Mouse (Mus musculus): ENCODE measurements around the gene Itgb5. TPM values are rescaled to one million over a fixed set of nuclear protein-coding genes. Genes with fewer than 3 reads are reported as not detected.

The Itgb5 gene
- polyA plus RNA-seq, 1 experiment from 2014 or later: 4.9 TPM

DNA sequence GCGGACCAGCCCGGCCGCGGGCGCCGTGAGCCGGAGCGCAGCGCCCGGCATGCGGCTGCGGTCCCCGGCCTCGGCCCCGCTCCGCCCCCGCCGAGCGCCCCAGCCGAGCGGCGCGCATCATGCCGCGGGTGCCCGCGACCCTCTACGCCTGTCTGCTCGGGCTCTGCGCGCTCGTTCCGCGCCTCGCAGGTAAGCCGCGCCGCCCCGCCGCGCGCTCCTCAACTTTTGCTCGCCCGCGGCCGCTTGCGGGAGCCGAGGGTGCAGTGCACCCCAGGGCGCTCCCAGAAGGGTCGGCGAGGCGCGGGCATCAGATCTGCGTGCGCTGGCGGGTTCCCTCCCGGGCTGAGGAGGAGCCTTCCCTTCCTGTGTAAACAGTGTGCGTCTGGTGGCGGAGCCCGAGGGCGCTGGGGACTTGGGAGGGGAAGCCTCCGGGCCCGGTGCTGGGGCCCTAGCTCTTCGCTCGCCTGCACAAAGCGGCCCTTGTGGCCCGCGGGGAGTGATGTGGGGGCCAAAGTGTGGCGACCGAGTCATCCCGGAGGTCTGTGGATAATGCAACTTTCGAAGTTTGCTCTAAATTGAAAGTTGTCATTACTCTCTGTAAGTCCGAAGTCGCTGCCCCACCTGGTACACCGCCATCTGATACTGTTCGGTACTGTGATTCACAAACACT is 512 bp downstream of the Itgb5 start:
- peaks cover 46% of the 10 kb centered on the region for H3K27me3 ChIP-seq (ENCODE audit: control insufficient read depth, insufficient read depth, low read depth, low read length)
- no peaks in the 10 kb centered on the region for H3K9me3 ChIP-seq (replicated peaks; ENCODE audit: control insufficient read depth, low read length)
- no peaks in the 10 kb centered on the region for H3K36me3 ChIP-seq (ENCODE audit: control insufficient read depth, insufficient read depth)
- peak overlapping the region; percentile 70 for H3K4me2 ChIP-seq (ENCODE audit: low read depth, low read length)
- WGBS (ENCODE audit: insufficient replicate concordance): 1% methylated on average over 62 of the region's 76 CpGs
- peaks cover 4% of the 10 kb centered on the region; the same call in 1 of the 2 replicates for H3K4me1 ChIP-seq (ENCODE audit: control insufficient read depth, low read depth, low read length)
- peak overlapping the region; percentile 68 for H3K4me3 ChIP-seq (ENCODE audit: low read depth, low read length)
- peak overlapping the region; percentile 62 for H3K9ac ChIP-seq (ENCODE audit: low read depth, low read length)
- H3K27ac ChIP-seq (ENCODE audit: low read length): peak overlapping the region; percentile 63
- ATAC-seq (ENCODE audit: low read depth): peak; percentile 42

DNA sequence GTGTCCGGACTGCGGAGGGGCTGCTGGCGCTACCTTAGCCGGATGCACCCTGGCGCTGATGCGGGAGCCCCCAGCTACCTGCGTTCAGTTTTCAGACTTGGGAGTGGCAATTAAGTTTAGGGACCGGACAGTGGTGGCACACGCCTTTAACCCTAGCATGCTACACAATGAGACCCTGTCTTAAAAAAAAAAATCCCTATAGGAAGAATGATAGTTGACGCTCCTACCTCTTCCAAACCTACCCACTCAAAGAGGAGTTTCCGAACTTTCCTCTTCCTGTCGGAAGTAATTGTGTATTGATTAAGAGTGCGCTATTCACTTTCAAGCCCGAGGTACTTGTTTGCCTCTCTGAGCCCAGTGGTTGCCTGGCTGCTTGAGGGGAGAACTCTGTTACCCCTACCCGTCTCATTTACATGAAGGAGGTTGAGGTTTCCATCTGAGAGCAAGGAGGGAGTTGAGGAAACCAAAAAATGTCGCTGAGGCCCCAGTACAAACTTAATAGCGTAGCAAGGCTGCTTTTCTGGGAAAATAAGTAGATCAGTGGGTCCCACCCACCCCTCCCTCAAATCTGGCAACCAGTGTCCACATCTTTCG is 1.1 kb downstream of the Itgb5 start:
- ATAC-seq (ENCODE audit: low read depth): no peak
- Histone ChIP-seq H3K4me3 (ENCODE audit: low read depth, low read length) (peak overlapping the region; percentile 68), H3K27ac (ENCODE audit: low read length) (no peak overlapping the region; the same call in 1 of the 2 replicates), H3K4me1 (ENCODE audit: control insufficient read depth, low read depth, low read length) (peaks cover 4% of the 10 kb centered on the region; the same call in 1 of the 2 replicates), H3K9ac (ENCODE audit: low read depth, low read length) (peak overlapping the region; percentile 62), H3K4me2 (ENCODE audit: low read depth, low read length) (peak overlapping the region; percentile 70), H3K27me3 (ENCODE audit: control insufficient read depth, insufficient read depth, low read depth, low read length) (peaks cover 46% of the 10 kb centered on the region), H3K36me3 (ENCODE audit: control insufficient read depth, insufficient read depth) (no peaks in the 10 kb centered on the region), H3K9me3 (replicated peaks; ENCODE audit: control insufficient read depth, low read length) (no peaks in the 10 kb centered on the region)
- 5% methylated on average over 18 of the region's 18 CpGs for WGBS (ENCODE audit: insufficient replicate concordance)

DNA sequence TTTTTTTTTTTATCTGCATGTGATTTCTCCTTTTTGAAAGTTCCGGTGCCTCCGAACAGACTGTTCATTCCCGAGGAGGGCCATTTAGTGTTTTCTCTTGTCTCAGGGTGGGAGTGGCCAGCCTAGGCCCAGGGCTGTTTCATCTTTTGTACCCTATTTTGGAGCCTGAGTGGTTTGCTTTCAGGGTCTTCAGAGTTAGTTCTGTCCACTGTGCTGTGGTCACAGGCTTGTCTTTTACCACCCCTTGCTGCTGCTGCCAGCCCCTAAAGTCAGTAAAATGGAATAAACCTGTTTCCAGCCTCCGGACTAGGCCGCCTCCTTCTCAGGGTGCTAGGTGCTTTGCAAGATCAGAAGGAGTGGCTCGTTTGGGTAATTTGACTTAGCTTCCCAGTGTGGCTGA is 2.6 kb downstream of the Itgb5 start:
- Histone ChIP-seq H3K9ac (ENCODE audit: low read depth, low read length) (no peak overlapping the region), H3K9me3 (replicated peaks; ENCODE audit: control insufficient read depth, low read length) (no peaks in the 10 kb centered on the region), H3K27ac (ENCODE audit: low read length) (no peak overlapping the region), H3K4me2 (ENCODE audit: low read depth, low read length) (no peak overlapping the region), H3K4me3 (ENCODE audit: low read depth, low read length) (no peak overlapping the region), H3K4me1 (ENCODE audit: control insufficient read depth, low read depth, low read length) (peaks cover 11% of the 10 kb centered on the region), H3K27me3 (ENCODE audit: control insufficient read depth, insufficient read depth, low read depth, low read length) (peaks cover 46% of the 10 kb centered on the region), H3K36me3 (ENCODE audit: control insufficient read depth, insufficient read depth) (no peaks in the 10 kb centered on the region)
- 65% methylated on average over 6 of the region's 6 CpGs for WGBS (ENCODE audit: insufficient replicate concordance)
- no peak for ATAC-seq (ENCODE audit: low read depth)

DNA sequence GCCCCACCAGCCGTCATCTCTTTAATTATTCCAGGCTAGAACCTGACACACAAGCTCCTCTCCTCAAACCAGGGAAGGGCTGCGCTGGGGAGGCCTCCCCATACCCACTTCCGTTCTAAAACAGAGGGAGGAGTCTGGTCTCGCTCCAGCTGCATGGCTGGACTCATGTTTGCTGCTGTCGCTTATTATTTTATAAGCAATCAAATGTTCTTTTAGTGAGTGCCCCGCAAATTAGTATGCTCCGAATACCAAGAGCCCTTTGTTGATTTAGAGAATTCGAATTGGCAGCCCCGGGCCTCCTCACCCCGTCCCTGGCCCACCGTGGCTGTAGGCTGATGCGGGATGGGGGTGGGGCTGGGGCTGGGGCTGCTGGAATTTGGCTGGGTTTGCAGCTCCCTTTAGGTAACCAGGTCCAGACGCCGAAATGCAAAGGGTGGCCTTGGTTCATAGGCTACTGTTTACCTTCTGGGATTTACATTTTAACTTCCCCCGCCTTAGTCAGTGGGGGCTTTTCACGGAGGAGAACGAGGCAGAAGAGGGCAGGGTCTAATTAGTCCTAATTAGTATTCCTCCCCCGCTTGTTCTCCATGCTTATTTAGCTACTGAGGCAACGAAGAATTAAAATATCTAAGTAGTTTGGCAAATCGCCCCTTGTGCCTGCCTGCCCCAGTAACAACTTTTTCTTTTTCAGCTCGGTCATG is 3.4 kb downstream of the Itgb5 start:
- WGBS (ENCODE audit: insufficient replicate concordance): 3% methylated on average over 21 of the region's 21 CpGs
- peak overlapping the region; percentile 54 for H3K4me2 ChIP-seq (ENCODE audit: low read depth, low read length)
- ATAC-seq (ENCODE audit: low read depth): peak; percentile 14; the same call in 1 of the 2 replicates
- H3K27ac ChIP-seq (ENCODE audit: low read length): peak overlapping the region; percentile 64
- peak overlapping the region; percentile 41 for H3K4me3 ChIP-seq (ENCODE audit: low read depth, low read length)
- peaks cover 46% of the 10 kb centered on the region for H3K27me3 ChIP-seq (ENCODE audit: control insufficient read depth, insufficient read depth, low read depth, low read length)
- no peak overlapping the region; the same call in 1 of the 2 replicates for H3K9ac ChIP-seq (ENCODE audit: low read depth, low read length)
- peaks cover 15% of the 10 kb centered on the region for H3K4me1 ChIP-seq (ENCODE audit: control insufficient read depth, low read depth, low read length)
- H3K9me3 ChIP-seq (replicated peaks; ENCODE audit: control insufficient read depth, low read length): no peaks in the 10 kb centered on the region
- no peaks in the 10 kb centered on the region for H3K36me3 ChIP-seq (ENCODE audit: control insufficient read depth, insufficient read depth)

DNA sequence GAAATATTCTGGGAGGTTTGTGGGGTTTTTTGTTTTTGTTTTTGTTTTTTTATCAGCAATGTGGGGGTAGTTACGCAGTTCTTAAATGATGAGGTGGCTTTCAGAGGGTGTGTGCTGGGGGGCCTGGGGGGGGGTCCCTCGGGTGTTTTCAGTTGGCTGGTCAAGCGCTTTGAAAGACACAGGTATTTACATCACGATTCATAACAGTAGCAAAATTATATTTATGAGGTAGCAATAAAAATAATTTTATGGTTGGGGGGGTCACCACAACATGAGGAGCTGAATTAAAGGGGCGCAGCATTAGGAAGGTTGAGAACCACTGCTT is 3.9 kb downstream of the Itgb5 start:
- WGBS (ENCODE audit: insufficient replicate concordance): 13% methylated on average over 5 of the region's 5 CpGs
- H3K4me2 ChIP-seq (ENCODE audit: low read depth, low read length): peak overlapping the region; percentile 54
- H3K9ac ChIP-seq (ENCODE audit: low read depth, low read length): no peak overlapping the region
- no peak for ATAC-seq (ENCODE audit: low read depth)
- H3K27me3 ChIP-seq (ENCODE audit: control insufficient read depth, insufficient read depth, low read depth, low read length): peaks cover 46% of the 10 kb centered on the region
- no peaks in the 10 kb centered on the region for H3K36me3 ChIP-seq (ENCODE audit: control insufficient read depth, insufficient read depth)
- H3K9me3 ChIP-seq (replicated peaks; ENCODE audit: control insufficient read depth, low read length): no peaks in the 10 kb centered on the region
- peaks cover 15% of the 10 kb centered on the region for H3K4me1 ChIP-seq (ENCODE audit: control insufficient read depth, low read depth, low read length)
- peak overlapping the region; percentile 64 for H3K27ac ChIP-seq (ENCODE audit: low read length)
- H3K4me3 ChIP-seq (ENCODE audit: low read depth, low read length): peak overlapping the region; percentile 41

DNA sequence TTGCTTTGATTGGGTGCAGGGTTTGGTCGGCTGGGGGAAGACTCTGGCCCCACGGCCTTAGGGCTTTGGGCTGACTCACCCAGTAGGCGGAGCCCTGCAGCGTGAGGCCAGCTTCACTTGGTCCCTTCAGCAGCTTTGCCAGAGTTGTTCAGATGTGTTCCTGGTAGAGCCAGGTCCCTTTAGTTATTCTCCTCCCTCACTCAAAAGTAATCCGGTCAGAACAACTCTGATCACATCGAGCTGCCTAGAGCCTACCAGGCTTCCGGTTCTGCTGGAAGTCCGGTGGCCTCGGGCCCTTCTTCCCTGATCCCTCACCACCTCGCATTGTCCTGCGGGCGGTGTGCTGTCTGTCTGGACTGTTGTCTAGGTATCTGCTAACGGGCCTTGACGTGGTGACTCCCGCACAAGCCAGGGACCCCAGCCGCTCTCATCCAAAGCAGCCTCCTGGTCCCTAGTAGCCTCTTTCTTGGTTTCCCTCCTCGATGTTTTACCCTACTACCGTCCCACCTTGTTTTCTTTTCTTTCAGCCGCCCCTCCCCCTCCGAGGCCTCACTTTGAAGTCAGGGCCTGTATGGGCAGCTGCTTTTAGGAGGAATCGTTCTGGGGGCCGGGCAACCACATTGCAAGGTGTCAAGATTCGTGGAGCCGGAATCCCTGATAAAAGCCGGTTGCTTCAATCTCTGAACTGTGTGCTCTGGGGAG is 4.5 kb downstream of the Itgb5 start:
- Histone ChIP-seq H3K9ac (ENCODE audit: low read depth, low read length) (0 out of 2 replicates have a peak overlapping the region, but pooled peaks have one; percentile 14), H3K4me2 (ENCODE audit: low read depth, low read length) (peak overlapping the region; percentile 54), H3K27ac (ENCODE audit: low read length) (peak overlapping the region; percentile 37; the same call in 1 of the 2 replicates), H3K9me3 (replicated peaks; ENCODE audit: control insufficient read depth, low read length) (no peaks in the 10 kb centered on the region), H3K36me3 (ENCODE audit: control insufficient read depth, insufficient read depth) (no peaks in the 10 kb centered on the region), H3K4me1 (ENCODE audit: control insufficient read depth, low read depth, low read length) (peaks cover 15% of the 10 kb centered on the region), H3K4me3 (ENCODE audit: low read depth, low read length) (0 out of 2 replicates have a peak overlapping the region, but pooled peaks have one; percentile 20), H3K27me3 (ENCODE audit: control insufficient read depth, insufficient read depth, low read depth, low read length) (peaks cover 41% of the 10 kb centered on the region)
- WGBS (ENCODE audit: insufficient replicate concordance): 3% methylated on average over 25 of the region's 25 CpGs
- ATAC-seq (ENCODE audit: low read depth): peak; percentile 40

DNA sequence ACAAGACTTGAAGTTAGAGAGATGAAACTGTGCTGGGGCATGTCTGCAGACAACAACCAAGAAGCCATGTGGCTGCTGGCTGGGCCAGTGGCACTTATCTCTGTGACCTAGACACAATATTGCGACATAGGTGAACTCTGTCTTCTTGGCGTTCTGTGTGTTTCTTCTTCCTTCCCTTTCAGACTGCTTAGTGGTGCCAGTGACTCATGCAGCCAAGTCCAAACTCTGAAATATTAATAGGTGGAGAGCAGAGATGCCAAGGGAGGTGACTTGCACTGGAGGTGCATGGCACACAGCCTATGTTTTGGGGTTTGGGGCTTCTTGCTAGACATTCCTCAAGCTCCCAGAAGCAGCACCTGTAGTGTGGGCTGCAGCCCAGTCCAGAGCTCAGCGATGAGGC is 7.2 kb downstream of the Itgb5 start:
- H3K4me2 ChIP-seq (ENCODE audit: low read depth, low read length): no peak overlapping the region
- H3K36me3 ChIP-seq (ENCODE audit: control insufficient read depth, insufficient read depth): no peaks in the 10 kb centered on the region
- H3K27me3 ChIP-seq (ENCODE audit: control insufficient read depth, insufficient read depth, low read depth, low read length): peaks cover 20% of the 10 kb centered on the region
- ATAC-seq (ENCODE audit: low read depth): no peak
- H3K4me1 ChIP-seq (ENCODE audit: control insufficient read depth, low read depth, low read length): peaks cover 15% of the 10 kb centered on the region
- no peak overlapping the region for H3K9ac ChIP-seq (ENCODE audit: low read depth, low read length)
- no peaks in the 10 kb centered on the region for H3K9me3 ChIP-seq (replicated peaks; ENCODE audit: control insufficient read depth, low read length)
- no peak overlapping the region for H3K4me3 ChIP-seq (ENCODE audit: low read depth, low read length)
- 35% methylated on average over 3 of the region's 3 CpGs for WGBS (ENCODE audit: insufficient replicate concordance)
- no peak overlapping the region for H3K27ac ChIP-seq (ENCODE audit: low read length)

DNA sequence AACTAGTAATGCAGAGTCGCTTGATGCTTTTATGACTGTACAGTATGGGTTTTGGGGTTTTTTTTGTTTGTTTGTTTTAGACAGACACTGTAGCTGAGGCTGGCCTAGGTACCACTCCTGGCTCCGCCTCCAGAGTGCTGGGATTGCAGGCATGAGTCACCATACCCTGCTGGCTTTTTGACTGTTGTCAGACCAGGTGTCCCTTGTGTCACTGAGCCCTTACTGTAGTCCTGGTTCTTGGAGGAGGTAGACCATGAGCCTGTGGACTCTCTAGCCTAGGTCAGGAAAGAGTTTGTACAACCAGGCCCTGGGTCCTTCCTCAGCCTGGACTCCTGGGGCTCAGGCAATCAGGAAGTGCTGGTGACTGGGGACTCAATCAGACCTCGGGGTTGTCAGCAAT is 7.7 kb downstream of the Itgb5 start:
- Histone ChIP-seq H3K36me3 (ENCODE audit: control insufficient read depth, insufficient read depth) (no peaks in the 10 kb centered on the region), H3K27ac (ENCODE audit: low read length) (no peak overlapping the region), H3K4me3 (ENCODE audit: low read depth, low read length) (no peak overlapping the region), H3K9me3 (replicated peaks; ENCODE audit: control insufficient read depth, low read length) (no peaks in the 10 kb centered on the region), H3K4me1 (ENCODE audit: control insufficient read depth, low read depth, low read length) (peaks cover 15% of the 10 kb centered on the region), H3K4me2 (ENCODE audit: low read depth, low read length) (no peak overlapping the region), H3K9ac (ENCODE audit: low read depth, low read length) (no peak overlapping the region), H3K27me3 (ENCODE audit: control insufficient read depth, insufficient read depth, low read depth, low read length) (peaks cover 20% of the 10 kb centered on the region)
- 46% methylated on average over 3 of the region's 3 CpGs for WGBS (ENCODE audit: insufficient replicate concordance)
- ATAC-seq (ENCODE audit: low read depth): peak; percentile 28; the same call in 1 of the 2 replicates

All from liver, embryonic 16.5 days (tissue).